Mouse (Mus musculus) lung, adult 2 months (tissue): ENCODE measurements around the gene B3gnt9. TPM values are rescaled to one million over a fixed set of nuclear protein-coding genes. Genes with fewer than 3 reads are reported as not detected.
A peak's percentile ranks its signal among the peaks of the same experiment; 100 is the strongest.

Experiments used
- DNase-seq: peaks from one replicate; pipeline ENCODE4 v3.0.0; 2022
- H3K4me1 ChIP-seq: fragments of 200-500 bp; 2 replicates; pipeline ENCODE4 v1.6.1; 2011; ENCODE audit warnings: low read length; ENCODE audit not compliant: control insufficient read depth, insufficient read depth
- H3K4me3 ChIP-seq: fragments of 200-500 bp; replicated peaks from 2 replicates; pipeline ENCODE3; 2011; ENCODE audit warnings: low read depth, mild to moderate bottlenecking, control low read depth, low read length; ENCODE audit errors: extremely low read depth
- CTCF ChIP-seq: fragments of 200-500 bp; IDR thresholded peaks from 2 replicates; pipeline ENCODE4 v1.5.1; 2011; ENCODE audit warnings: mild to moderate bottlenecking, low read length, control low read depth; ENCODE audit not compliant: insufficient read depth
- POLR2A ChIP-seq: fragments of 200-500 bp; IDR thresholded peaks from 2 replicates; pipeline ENCODE4 v1.6.1; 2011; ENCODE audit warnings: low read depth, mild to moderate bottlenecking, control low read depth, low read length, borderline replicate concordance; ENCODE audit errors: extremely low read depth
- WGBS: fragments of 180-500 bp; shearing (Covaris S2); methylation state at CpG from one replicate; pipeline ENCODE4 v1.1.7; 2018; 5-methylcytosine and 5-hydroxymethylcytosine counted together
- polyA plus RNA-seq: library from polyadenylated mRNA; depleted of rRNA; stranded (reverse); fragments of >200 nt; gene quantifications from 2 replicates; pipeline ENCODE4 v1.2.3, GENCODE M21; 2012; rRNA removed

The B3gnt9 gene
- polyA plus RNA-seq: 35.5 and 39.2 TPM in 2 replicates

DNA sequence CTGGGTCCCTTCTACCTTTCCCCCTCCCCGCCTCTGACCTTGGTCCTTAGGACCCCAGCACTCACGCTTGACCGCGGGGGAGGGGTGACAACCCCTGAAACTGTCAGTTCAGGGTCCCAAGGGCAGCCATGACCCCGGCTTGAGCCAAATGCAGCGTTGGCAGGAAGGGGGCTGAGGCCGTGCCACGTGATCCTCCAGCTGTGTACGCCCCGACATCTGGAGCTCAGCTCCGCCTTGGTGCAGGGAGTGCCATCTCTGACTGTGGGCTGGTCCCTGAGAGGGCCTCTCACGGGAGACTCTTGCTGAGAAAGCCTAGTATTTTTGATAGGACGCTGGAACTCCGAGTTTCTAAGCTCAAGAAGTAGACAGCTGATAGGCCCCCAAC, at the start of gene B3gnt9:
Gene B3gnt9, minus strand, starts transcription at position 188 of the 385 bp plus-strand sequence.
- H3K4me1 ChIP-seq: peaks cover 12% of the 10 kb centered on the region
- WGBS: 5% methylated on average over 14 of the region's 14 CpGs
- DNase-seq: peak; percentile 59
- H3K4me3 ChIP-seq: peak within 1 kb of the TSS; percentile 61
- TF ChIP-seq CTCF: no peak

DNA sequence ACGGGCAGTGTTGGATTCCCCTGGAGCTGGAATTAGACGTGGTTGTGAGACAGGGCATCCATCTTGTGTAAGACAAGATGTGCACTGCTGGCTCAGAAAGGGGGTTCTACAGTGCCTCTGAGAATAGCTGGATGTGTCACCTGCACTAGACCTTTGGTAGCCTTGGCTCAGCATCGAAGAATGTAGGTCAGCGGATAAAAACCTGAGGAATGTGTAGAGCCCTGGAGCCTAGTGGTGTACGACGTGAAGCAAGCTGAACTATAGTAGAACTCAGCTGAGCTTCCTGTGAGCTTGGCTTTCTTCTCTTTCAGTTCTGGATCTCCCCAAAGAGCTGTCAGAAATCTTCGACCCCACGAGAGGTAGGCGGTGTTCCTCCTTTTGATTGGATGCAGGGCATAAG, 48.9 kb upstream of the B3gnt9 start:
- no peak for TF ChIP-seq CTCF
- TF ChIP-seq POLR2A: no peak
- H3K4me1 ChIP-seq: peaks cover 6% of the 10 kb centered on the region
- WGBS: 59% methylated on average over 9 of the region's 9 CpGs
- DNase-seq: no peak
- H3K4me3 ChIP-seq: no peak overlapping the region

DNA sequence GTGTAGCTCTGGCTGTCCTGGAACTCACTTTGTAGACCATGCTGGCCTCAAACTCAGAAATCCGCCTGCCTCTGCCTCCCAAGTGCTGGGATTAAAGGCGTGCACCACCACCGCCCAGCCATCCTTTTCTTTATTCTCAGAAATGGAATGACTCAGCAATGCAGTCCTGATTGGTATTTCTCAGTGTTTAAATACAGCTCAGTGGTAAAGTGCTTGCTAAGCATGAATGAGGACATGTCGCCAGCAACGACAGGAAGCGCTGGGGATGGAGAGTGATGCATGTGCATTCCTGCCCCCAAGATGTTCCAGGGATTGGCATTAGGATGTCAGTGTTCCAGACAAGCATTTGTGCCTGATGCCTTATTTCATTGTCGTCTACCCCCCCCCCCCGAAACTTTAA, 48.4 kb upstream of the B3gnt9 start:
- DNase-seq: no peak
- Histone ChIP-seq H3K4me1 (peaks cover 11% of the 10 kb centered on the region), H3K4me3 (no peak overlapping the region)
- 64% methylated on average over 8 of the region's 8 CpGs for WGBS
- no peak for TF ChIP-seq CTCF
- TF ChIP-seq POLR2A: no peak

DNA sequence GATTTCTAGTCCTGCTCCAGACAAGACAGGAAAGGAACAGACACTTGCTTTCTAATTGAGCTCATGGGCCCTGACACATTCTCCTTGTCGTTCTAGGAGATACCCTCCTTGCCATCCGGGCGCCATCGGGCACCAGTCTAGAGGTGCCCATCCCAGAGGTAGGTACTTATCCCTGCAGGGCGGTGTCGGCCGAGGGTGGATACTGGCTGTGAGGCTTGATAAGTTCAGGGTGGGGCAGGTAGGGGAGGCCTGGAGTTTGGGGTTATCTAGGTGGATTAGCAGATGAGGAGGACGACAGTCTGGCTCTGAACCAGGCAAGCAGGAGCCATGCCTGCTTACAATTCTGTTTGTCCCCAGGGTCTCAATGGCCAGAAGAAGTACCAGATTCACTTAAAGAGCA, 45.0 kb upstream of the B3gnt9 start:
- Histone ChIP-seq H3K4me3 (no peak overlapping the region), H3K4me1 (peaks cover 21% of the 10 kb centered on the region)
- TF ChIP-seq POLR2A (no peak), CTCF (no peak)
- 94% methylated on average over 8 of the region's 8 CpGs for WGBS
- DNase-seq: no peak

GRCm38 (mm10) chr8:105298351-105299252, 43.6 kb upstream of the B3gnt9 start:
- peaks cover 18% of the 10 kb centered on the region for H3K4me1 ChIP-seq
- DNase-seq: no peak
- H3K4me3 ChIP-seq: peak overlapping the region; percentile 83
- 38% methylated on average over 18 of the region's 18 CpGs for WGBS
- TF ChIP-seq POLR2A (no peak), CTCF (no peak)

GRCm38 (mm10) chr8:105297511-105298192, 42.7 kb upstream of the B3gnt9 start, which contains the start of gene E2f4:
Gene E2f4, plus strand, starts transcription at chr8:105297663.
- Histone ChIP-seq H3K4me3 (peak within 1 kb of the TSS; percentile 83), H3K4me1 (peaks cover 18% of the 10 kb centered on the region)
- under 1% methylated on average over 58 of the region's 58 CpGs for WGBS
- TF ChIP-seq CTCF: no peak
- peak; percentile 84 for DNase-seq

- WGBS: 22% methylated on average over 11 of the region's 11 CpGs
Observed at GRCm38 (mm10) chr8:105295895-105296573, 41.1 kb upstream of the B3gnt9 start, which contains the start of gene Exoc3l. Gene Exoc3l, minus strand, starts transcription at chr8:105296101.

GRCm38 (mm10) chr8:105295256-105295655, 40.3 kb upstream of the B3gnt9 start:
- no peak for DNase-seq
- peak overlapping the region; percentile 70 for H3K4me3 ChIP-seq
- 36% methylated on average over 11 of the region's 11 CpGs for WGBS
- H3K4me1 ChIP-seq: peaks cover 23% of the 10 kb centered on the region
- TF ChIP-seq POLR2A (no peak), CTCF (no peak)

More at GRCm38 (mm10) chr8:105295895-105296573, 41.1 kb upstream of the B3gnt9 start, which contains the start of gene Exoc3l:
- TF ChIP-seq CTCF (no peak), POLR2A (peak; percentile 44; the same call in 1 of the 2 replicates)
- DNase-seq: no peak
- Histone ChIP-seq H3K4me1 (peaks cover 18% of the 10 kb centered on the region), H3K4me3 (peak within 1 kb of the TSS; percentile 70)

DNA sequence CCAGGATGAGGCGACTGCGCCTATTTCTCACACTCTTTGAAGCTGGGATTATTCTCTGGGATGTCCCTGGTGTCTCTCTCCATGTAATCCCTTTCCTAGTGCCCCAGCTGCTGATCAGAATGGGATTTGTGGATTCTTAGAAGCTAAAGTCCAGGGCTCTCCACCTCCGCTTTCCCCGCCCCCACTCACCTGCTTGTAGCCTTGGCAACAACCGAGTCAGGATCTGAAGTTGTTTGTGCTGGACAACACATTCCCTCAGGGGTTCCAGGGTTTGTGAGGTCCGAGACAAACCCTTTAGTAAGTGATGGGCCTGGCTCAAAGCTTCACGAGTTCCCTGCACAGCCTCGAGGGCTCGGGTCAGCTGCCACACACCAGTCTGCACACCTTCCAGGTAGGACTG, 39.8 kb upstream of the B3gnt9 start:
- Histone ChIP-seq H3K4me1 (peaks cover 27% of the 10 kb centered on the region), H3K4me3 (peak overlapping the region; percentile 70)
- WGBS: 56% methylated on average over 9 of the region's 9 CpGs
- TF ChIP-seq POLR2A (no peak), CTCF (no peak)
- DNase-seq: no peak
